Mouse (Mus musculus): ENCODE results near the gene Zbtb41. TPM values are rescaled to one million over a fixed set of nuclear protein-coding genes. Genes with fewer than 3 reads are reported as not detected.
"Not testable (repeated sequence)": the region's sequence is repeated elsewhere in the genome, so short reads cannot be mapped to it uniquely, and the experiment has no call there.

The Zbtb41 gene
- polyA plus RNA-seq, 1 experiment from 2014 or later = 8.9 TPM

GRCm38 (mm10) chr1:139407701-139408100 lies 14.4 kb upstream of the Zbtb41 start:
- WGBS (ENCODE audit: insufficient replicate concordance) = 60% methylated on average over 5 of the region's 5 CpGs
- Histone ChIP-seq H3K9me3 (replicated peaks; ENCODE audit: control insufficient read depth, low read length) (no peaks in the 10 kb centered on the region; the same call in 1 of the 2 replicates), H3K4me3 (ENCODE audit: low read depth, low read length) (no peak overlapping the region), H3K36me3 (ENCODE audit: control insufficient read depth, insufficient read depth, low read length) (no peaks in the 10 kb centered on the region), H3K27ac (ENCODE audit: low read depth, low read length) (no peak overlapping the region), H3K4me2 (no peak overlapping the region), H3K9ac (ENCODE audit: low read depth, low read length) (no peak overlapping the region), H3K27me3 (ENCODE audit: control insufficient read depth, insufficient read depth, low read length) (no peaks in the 10 kb centered on the region), H3K4me1 (ENCODE audit: control insufficient read depth, insufficient read depth, low read length) (no peaks in the 10 kb centered on the region)
- ATAC-seq (replicated peaks; ENCODE audit: insufficient number of reproducible peaks, low FRiP score, low TSS enrichment) = no peak

GRCm38 (mm10) chr1:139412365-139412764 lies 9.7 kb upstream of the Zbtb41 start:
- WGBS (ENCODE audit: insufficient replicate concordance) = 86% methylated on average over 2 of the region's 2 CpGs
- H3K4me3 ChIP-seq (ENCODE audit: low read depth, low read length); H3K9me3 ChIP-seq (replicated peaks; ENCODE audit: control insufficient read depth, low read length); H3K4me1 ChIP-seq (ENCODE audit: control insufficient read depth, insufficient read depth, low read length); H3K9ac ChIP-seq (ENCODE audit: low read depth, low read length); ATAC-seq (replicated peaks; ENCODE audit: insufficient number of reproducible peaks, low FRiP score, low TSS enrichment); H3K36me3 ChIP-seq (ENCODE audit: control insufficient read depth, insufficient read depth, low read length); H3K27me3 ChIP-seq (ENCODE audit: control insufficient read depth, insufficient read depth, low read length); H3K27ac ChIP-seq (ENCODE audit: low read depth, low read length); H3K4me2 ChIP-seq: not testable (repeated sequence)

- Histone ChIP-seq H3K4me1 (ENCODE audit: control insufficient read depth, insufficient read depth, low read length) (no peaks in the 10 kb centered on the region), H3K4me2 (no peak overlapping the region), H3K4me3 (ENCODE audit: low read depth, low read length) (no peak overlapping the region), H3K27me3 (ENCODE audit: control insufficient read depth, insufficient read depth, low read length) (no peaks in the 10 kb centered on the region), H3K27ac (ENCODE audit: low read depth, low read length) (no peak overlapping the region), H3K36me3 (ENCODE audit: control insufficient read depth, insufficient read depth, low read length) (no peaks in the 10 kb centered on the region), H3K9ac (ENCODE audit: low read depth, low read length) (no peak overlapping the region), H3K9me3 (replicated peaks; ENCODE audit: control insufficient read depth, low read length) (no peaks in the 10 kb centered on the region; the same call in 1 of the 2 replicates)
- no peak for ATAC-seq (replicated peaks; ENCODE audit: insufficient number of reproducible peaks, low FRiP score, low TSS enrichment)
- 78% methylated on average over 3 of the region's 3 CpGs for WGBS (ENCODE audit: insufficient replicate concordance)
These were observed 8.6 kb upstream of the Zbtb41 start for GRCm38 (mm10) chr1:139413465-139413864.

GRCm38 (mm10) chr1:139421521-139421874 lies 590 bp upstream of the Zbtb41 start:
- Histone ChIP-seq H3K36me3 (ENCODE audit: control insufficient read depth, insufficient read depth, low read length) (no peaks in the 10 kb centered on the region), H3K4me1 (ENCODE audit: control insufficient read depth, insufficient read depth, low read length) (peaks cover 23% of the 10 kb centered on the region), H3K27me3 (ENCODE audit: control insufficient read depth, insufficient read depth, low read length) (no peaks in the 10 kb centered on the region), H3K9ac (ENCODE audit: low read depth, low read length) (peak overlapping the region; percentile 96), H3K27ac (ENCODE audit: low read depth, low read length) (peak overlapping the region; percentile 93), H3K4me2 (peak overlapping the region; percentile 89), H3K4me3 (ENCODE audit: low read depth, low read length) (peak overlapping the region; percentile 89), H3K9me3 (replicated peaks; ENCODE audit: control insufficient read depth, low read length) (no peaks in the 10 kb centered on the region)
- peak; percentile 5; the same call in 1 of the 2 replicates for ATAC-seq (replicated peaks; ENCODE audit: insufficient number of reproducible peaks, low FRiP score, low TSS enrichment)
- WGBS (ENCODE audit: insufficient replicate concordance) = 2% methylated on average over 8 of the region's 8 CpGs

GRCm38 (mm10) chr1:139422941-139423340 lies 853 bp downstream of the Zbtb41 start:
- no peaks in the 10 kb centered on the region for H3K9me3 ChIP-seq (replicated peaks; ENCODE audit: control insufficient read depth, low read length)
- no peaks in the 10 kb centered on the region for H3K27me3 ChIP-seq (ENCODE audit: control insufficient read depth, insufficient read depth, low read length)
- peak overlapping the region; percentile 96 for H3K9ac ChIP-seq (ENCODE audit: low read depth, low read length)
- H3K4me1 ChIP-seq (ENCODE audit: control insufficient read depth, insufficient read depth, low read length) = peaks cover 23% of the 10 kb centered on the region
- ATAC-seq (replicated peaks; ENCODE audit: insufficient number of reproducible peaks, low FRiP score, low TSS enrichment) = 0 out of 2 replicates have a peak, but pooled peaks have one; percentile 2
- WGBS (ENCODE audit: insufficient replicate concordance) = 30% methylated on average over 10 of the region's 10 CpGs
- H3K27ac ChIP-seq (ENCODE audit: low read depth, low read length) = peak overlapping the region; percentile 93
- H3K4me2 ChIP-seq = peak overlapping the region; percentile 89
- no peaks in the 10 kb centered on the region; the same call in 1 of the 2 replicates for H3K36me3 ChIP-seq (ENCODE audit: control insufficient read depth, insufficient read depth, low read length)
- H3K4me3 ChIP-seq (ENCODE audit: low read depth, low read length) = peak overlapping the region; percentile 89

- no peak for ATAC-seq (replicated peaks; ENCODE audit: insufficient number of reproducible peaks, low FRiP score, low TSS enrichment)
- peaks cover under 1% of the 10 kb centered on the region; the same call in 1 of the 2 replicates for H3K36me3 ChIP-seq (ENCODE audit: control insufficient read depth, insufficient read depth, low read length)
- no peaks in the 10 kb centered on the region for H3K9me3 ChIP-seq (replicated peaks; ENCODE audit: control insufficient read depth, low read length)
- H3K27me3 ChIP-seq (ENCODE audit: control insufficient read depth, insufficient read depth, low read length) = no peaks in the 10 kb centered on the region
- no peak overlapping the region for H3K27ac ChIP-seq (ENCODE audit: low read depth, low read length)
- H3K9ac ChIP-seq (ENCODE audit: low read depth, low read length) = peak overlapping the region; percentile 46; the same call in 1 of the 2 replicates
- H3K4me3 ChIP-seq (ENCODE audit: low read depth, low read length) = peak overlapping the region; percentile 89
- H3K4me1 ChIP-seq (ENCODE audit: control insufficient read depth, insufficient read depth, low read length) = peaks cover 23% of the 10 kb centered on the region
- WGBS (ENCODE audit: insufficient replicate concordance) = 30% methylated on average over 10 of the region's 10 CpGs
- peak overlapping the region; percentile 89 for H3K4me2 ChIP-seq
These were observed 1.8 kb downstream of the Zbtb41 start for GRCm38 (mm10) chr1:139423931-139424330.

- Histone ChIP-seq H3K9ac (ENCODE audit: low read depth, low read length) (0 out of 2 replicates have a peak overlapping the region, but pooled peaks have one; percentile 3), H3K27me3 (ENCODE audit: control insufficient read depth, insufficient read depth, low read length) (no peaks in the 10 kb centered on the region), H3K4me1 (ENCODE audit: control insufficient read depth, insufficient read depth, low read length) (peaks cover 23% of the 10 kb centered on the region), H3K36me3 (ENCODE audit: control insufficient read depth, insufficient read depth, low read length) (peaks cover 6% of the 10 kb centered on the region; the same call in 1 of the 2 replicates), H3K4me3 (ENCODE audit: low read depth, low read length) (peak overlapping the region; percentile 33), H3K9me3 (replicated peaks; ENCODE audit: control insufficient read depth, low read length) (no peaks in the 10 kb centered on the region), H3K4me2 (peak overlapping the region; percentile 65), H3K27ac (ENCODE audit: low read depth, low read length) (no peak overlapping the region)
- WGBS (ENCODE audit: insufficient replicate concordance) = 38% methylated on average over 3 of the region's 3 CpGs
- no peak for ATAC-seq (replicated peaks; ENCODE audit: insufficient number of reproducible peaks, low FRiP score, low TSS enrichment)
These were observed 2.9 kb downstream of the Zbtb41 start for GRCm38 (mm10) chr1:139425006-139425405.

GRCm38 (mm10) chr1:139438373-139438772 lies 16.3 kb downstream of the Zbtb41 start:
- Histone ChIP-seq H3K27ac (ENCODE audit: low read depth, low read length) (no peak overlapping the region), H3K27me3 (ENCODE audit: control insufficient read depth, insufficient read depth, low read length) (no peaks in the 10 kb centered on the region), H3K4me1 (ENCODE audit: control insufficient read depth, insufficient read depth, low read length) (no peaks in the 10 kb centered on the region), H3K9ac (ENCODE audit: low read depth, low read length) (no peak overlapping the region), H3K4me3 (ENCODE audit: low read depth, low read length) (no peak overlapping the region), H3K4me2 (no peak overlapping the region), H3K9me3 (replicated peaks; ENCODE audit: control insufficient read depth, low read length) (no peaks in the 10 kb centered on the region), H3K36me3 (ENCODE audit: control insufficient read depth, insufficient read depth, low read length) (peaks cover 8% of the 10 kb centered on the region; the same call in 1 of the 2 replicates)
- ATAC-seq (replicated peaks; ENCODE audit: insufficient number of reproducible peaks, low FRiP score, low TSS enrichment) = no peak

- H3K9me3 ChIP-seq (replicated peaks; ENCODE audit: control insufficient read depth, low read length); ATAC-seq (replicated peaks; ENCODE audit: insufficient number of reproducible peaks, low FRiP score, low TSS enrichment); H3K4me3 ChIP-seq (ENCODE audit: low read depth, low read length); H3K27ac ChIP-seq (ENCODE audit: low read depth, low read length); H3K4me2 ChIP-seq; H3K9ac ChIP-seq (ENCODE audit: low read depth, low read length); H3K4me1 ChIP-seq (ENCODE audit: control insufficient read depth, insufficient read depth, low read length); H3K36me3 ChIP-seq (ENCODE audit: control insufficient read depth, insufficient read depth, low read length); H3K27me3 ChIP-seq (ENCODE audit: control insufficient read depth, insufficient read depth, low read length): not testable (repeated sequence)
- 82% methylated on average over 9 of the region's 9 CpGs for WGBS (ENCODE audit: insufficient replicate concordance)
These were observed 21.0 kb downstream of the Zbtb41 start for GRCm38 (mm10) chr1:139443103-139443502.
